Mouse (Mus musculus) G1E (cell line): ENCODE data around the gene Pcca. TPM values are rescaled to one million over a fixed set of nuclear protein-coding genes. Genes with fewer than 3 reads are reported as not detected.

Experiments
- ATAC-seq: 2 replicates; pipeline ENCODE4 v1.8.0; 2016; ENCODE audit warnings: mild to moderate bottlenecking; ENCODE audit not compliant: insufficient number of reproducible peaks, poor library complexity, low FRiP score, severe bottlenecking; ENCODE audit errors: extremely low read depth
- DNase-seq: peaks from one replicate; pipeline ENCODE4 v3.0.0; 2012; ENCODE audit warnings: low spot score
- H3K27me3 ChIP-seq: 2 replicates; pipeline ENCODE4 v1.6.1; 2012; ENCODE audit warnings: mild to moderate bottlenecking, low read length, inconsistent platforms; ENCODE audit not compliant: insufficient read depth
- H3K36me3 ChIP-seq: replicated peaks from 2 replicates; pipeline ENCODE3; 2012; ENCODE audit warnings: mild to moderate bottlenecking, inconsistent platforms
- H3K4me1 ChIP-seq: 2 replicates; pipeline ENCODE4 v1.6.1; 2012; ENCODE audit warnings: low read depth, low read length, inconsistent platforms, mixed read lengths; ENCODE audit not compliant: insufficient read depth
- H3K4me3 ChIP-seq: 2 replicates; pipeline ENCODE4 v1.5.1; 2012; ENCODE audit warnings: low read depth, mild to moderate bottlenecking, inconsistent platforms, low read length, moderate library complexity, mixed read lengths
- H3K9me3 ChIP-seq: replicated peaks from 2 replicates; pipeline ENCODE4 v1.6.1; 2012; ENCODE audit warnings: inconsistent platforms
- CTCF ChIP-seq: IDR thresholded peaks from 2 replicates; pipeline ENCODE4 v1.5.1; 2012; ENCODE audit warnings: low read depth, low read length, inconsistent platforms, mixed read lengths
- GATA1 ChIP-seq: IDR thresholded peaks from 2 replicates; pipeline ENCODE4 v1.6.1; 2012; ENCODE audit warnings: borderline replicate concordance, low read length, inconsistent platforms, mixed read lengths
- GATA2 ChIP-seq: IDR thresholded peaks from 2 replicates; pipeline ENCODE4 v1.6.1; 2012; ENCODE audit warnings: low read depth, low read length, inconsistent platforms, borderline replicate concordance
- POLR2AphosphoS5 ChIP-seq: IDR thresholded peaks from 2 replicates; pipeline ENCODE4 v1.6.1; 2012; ENCODE audit warnings: low read depth, low read length, inconsistent platforms; ENCODE audit not compliant: insufficient replicate concordance
- TAL1 ChIP-seq: conservative IDR thresholded peaks from 2 replicates; pipeline ENCODE4 v1.6.1; 2012; ENCODE audit warnings: low read depth, low read length, inconsistent platforms, mixed read lengths
- polyA plus RNA-seq: library from polyadenylated mRNA; stranded (reverse); fragments of >175 nt; gene quantifications from 2 replicates; pipeline ENCODE4 v1.2.3, GENCODE M21; 2012
- total RNA-seq, 2 experiments: library from RNA; stranded (forward) in 1 of 2; stranded (reverse) in 1 of 2; fragments of 200-1000 nt in 1 of 2; fragments of >200 nt in 1 of 2; fragmentation: Nextera tagmentation in 1 of 2; gene quantifications; 2 replicates each; pipeline ENCODE4 v1.2.3; 2014 to 2017

The Pcca gene
- total and polyA plus RNA-seq, 3 experiments = 15.3 to 67.0 (median 65.8) TPM

DNA sequence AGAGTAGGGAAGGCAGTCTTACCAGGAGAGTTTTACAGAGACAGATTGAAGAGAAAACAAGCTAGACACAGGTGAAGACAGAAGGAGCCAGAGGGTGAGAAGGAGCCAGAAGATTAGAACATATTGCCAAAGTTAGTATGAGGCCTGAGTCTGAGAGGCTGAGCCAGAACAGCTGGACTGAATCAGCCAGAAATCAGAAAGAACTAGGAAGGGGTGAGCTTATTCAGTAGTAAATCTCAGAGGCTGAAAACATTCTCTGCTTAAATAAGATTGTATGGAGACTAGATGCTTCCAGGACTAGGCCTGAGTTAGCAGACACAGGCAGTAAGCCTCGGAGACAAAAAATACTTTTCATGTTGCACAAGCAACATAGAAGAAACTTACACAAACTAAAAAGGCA lies 325.7 kb downstream of the Pcca start:
- Histone ChIP-seq H3K36me3 (no peaks in the 10 kb centered on the region), H3K4me1 (no peaks in the 10 kb centered on the region), H3K4me3 (no peak overlapping the region), H3K27me3 (no peaks in the 10 kb centered on the region), H3K9me3 (no peaks in the 10 kb centered on the region)
- ATAC-seq (no peak), DNase-seq (no peak)
- TF ChIP-seq POLR2AphosphoS5 (no peak), GATA2 (no peak), TAL1 (no peak), CTCF (no peak), GATA1 (no peak)

GRCm38 (mm10) chr14:122862623-122863022 lies 328.5 kb downstream of the Pcca start:
- H3K36me3 ChIP-seq = no peaks in the 10 kb centered on the region
- DNase-seq = no peak
- H3K4me1 ChIP-seq = no peaks in the 10 kb centered on the region
- H3K9me3 ChIP-seq = no peaks in the 10 kb centered on the region
- no peak overlapping the region for H3K4me3 ChIP-seq
- no peaks in the 10 kb centered on the region for H3K27me3 ChIP-seq
- no peak for ATAC-seq
- no peak for TF ChIP-seq GATA2
- TF ChIP-seq POLR2AphosphoS5 = no peak
- no peak for TF ChIP-seq GATA1
- no peak for TF ChIP-seq TAL1
- no peak for TF ChIP-seq CTCF

DNA sequence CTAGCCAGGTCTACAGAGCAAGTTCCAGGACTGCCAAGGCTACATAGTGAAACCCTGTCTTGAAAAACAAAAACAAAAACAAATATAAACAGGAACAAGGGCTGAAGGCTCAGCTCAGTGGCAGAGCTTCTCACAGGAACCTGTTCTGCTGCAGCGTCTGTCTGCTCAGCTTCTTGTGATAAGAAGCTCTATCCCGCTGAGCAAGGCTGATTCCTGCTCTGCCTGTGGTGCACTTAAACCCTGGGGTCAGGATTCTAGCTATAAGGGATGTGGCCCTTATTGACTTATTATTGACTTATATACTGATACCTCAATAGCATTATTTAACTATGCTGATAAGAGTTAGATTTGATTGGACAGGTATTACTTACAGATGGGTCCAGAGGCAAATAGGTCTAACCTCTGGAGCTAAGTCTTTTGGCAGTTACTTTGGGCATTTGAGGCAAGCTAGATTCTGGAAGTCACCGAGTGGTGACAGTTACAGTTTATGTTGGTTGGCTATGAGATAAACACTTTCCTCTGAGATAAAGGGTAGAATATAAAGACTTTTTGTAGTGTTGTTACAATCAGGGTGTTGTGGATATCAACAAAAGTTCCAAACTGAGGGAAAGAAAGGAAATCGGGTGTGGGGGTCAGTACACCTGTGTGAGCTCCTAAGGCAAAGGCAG lies 331.5 kb downstream of the Pcca start:
- DNase-seq = no peak
- TF ChIP-seq TAL1 = no peak
- TF ChIP-seq GATA2 = no peak
- no peak for TF ChIP-seq GATA1
- no peak for TF ChIP-seq POLR2AphosphoS5
- no peak for TF ChIP-seq CTCF
- no peaks in the 10 kb centered on the region for H3K27me3 ChIP-seq
- ATAC-seq = no peak
- H3K4me1 ChIP-seq = no peaks in the 10 kb centered on the region
- no peaks in the 10 kb centered on the region for H3K36me3 ChIP-seq
- H3K4me3 ChIP-seq = no peak overlapping the region
- H3K9me3 ChIP-seq = no peaks in the 10 kb centered on the region

- H3K4me1 ChIP-seq = no peaks in the 10 kb centered on the region
- ATAC-seq = no peak
- TF ChIP-seq GATA1 = no peak
- no peak for TF ChIP-seq POLR2AphosphoS5
- TF ChIP-seq TAL1 = no peak
- TF ChIP-seq CTCF = no peak
- TF ChIP-seq GATA2 = no peak
- no peak overlapping the region for H3K4me3 ChIP-seq
- no peak for DNase-seq
- H3K9me3 ChIP-seq = no peaks in the 10 kb centered on the region
- no peaks in the 10 kb centered on the region for H3K36me3 ChIP-seq
- no peaks in the 10 kb centered on the region for H3K27me3 ChIP-seq
Measured at GRCm38 (mm10) chr14:122867531-122868285, 333.6 kb downstream of the Pcca start.

GRCm38 (mm10) chr14:122869831-122870230 lies 335.7 kb downstream of the Pcca start:
- no peak for TF ChIP-seq GATA2
- no peak for TF ChIP-seq TAL1
- no peak for TF ChIP-seq GATA1
- no peak for TF ChIP-seq CTCF
- no peak for TF ChIP-seq POLR2AphosphoS5
- Histone ChIP-seq H3K9me3 (no peaks in the 10 kb centered on the region), H3K36me3 (no peaks in the 10 kb centered on the region), H3K4me3 (no peak overlapping the region), H3K4me1 (no peaks in the 10 kb centered on the region), H3K27me3 (no peaks in the 10 kb centered on the region)
- no peak for ATAC-seq
- DNase-seq = no peak

GRCm38 (mm10) chr14:122871841-122872580 lies 337.9 kb downstream of the Pcca start:
- TF ChIP-seq CTCF = no peak
- TF ChIP-seq GATA2 = no peak
- no peak for TF ChIP-seq TAL1
- no peak for TF ChIP-seq GATA1
- no peak for TF ChIP-seq POLR2AphosphoS5
- no peak for DNase-seq
- H3K27me3 ChIP-seq = no peaks in the 10 kb centered on the region
- H3K4me3 ChIP-seq = no peak overlapping the region
- ATAC-seq = no peak
- no peaks in the 10 kb centered on the region for H3K9me3 ChIP-seq
- no peaks in the 10 kb centered on the region for H3K4me1 ChIP-seq
- peaks cover 3% of the 10 kb centered on the region for H3K36me3 ChIP-seq
